Mouse (Mus musculus): ENCODE data around the gene Slc16a7.

DNA sequence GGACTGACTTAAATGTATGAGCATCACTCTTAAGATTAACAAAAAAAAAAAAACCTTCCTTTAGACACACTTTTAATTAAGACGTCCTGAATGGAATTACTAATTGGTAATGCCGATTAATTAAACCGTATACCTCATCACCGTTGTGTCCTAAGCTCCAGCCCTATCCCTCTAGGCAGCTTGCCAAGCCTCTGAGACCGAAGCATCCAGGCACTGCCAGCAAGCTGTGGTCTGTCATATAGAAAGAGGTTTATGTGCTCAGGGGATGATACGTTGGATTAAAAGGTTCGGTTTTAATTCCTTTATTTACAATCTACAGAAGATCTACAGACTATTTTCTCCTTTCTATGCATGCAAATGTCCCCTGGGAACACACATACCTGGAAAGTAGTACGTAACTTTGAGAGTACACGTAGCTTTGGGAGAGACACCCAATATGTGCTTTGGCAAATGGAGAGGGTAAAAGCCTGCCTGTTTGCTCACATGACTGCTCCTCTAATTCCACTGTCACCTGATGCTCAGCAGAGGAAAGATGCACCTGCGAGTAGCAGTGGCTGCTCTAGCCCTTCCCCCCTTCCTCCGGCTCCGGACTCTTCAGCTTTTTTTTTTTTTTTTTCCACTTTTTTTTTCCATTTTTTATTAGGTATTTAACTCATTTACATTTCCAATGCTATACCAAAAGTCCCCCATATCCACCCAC, 114.0 kb downstream of the Slc16a7 start:
- no peak for TF ChIP-seq CTCF (IDR thresholded peaks at IDR 0.05; ENCODE audit: borderline replicate concordance, insufficient read depth, low read depth, low read length)
- no peak for TF ChIP-seq POLR2A (IDR thresholded peaks at IDR 0.05; ENCODE audit: borderline replicate concordance, insufficient read depth, low read length)
